Mouse (Mus musculus) stomach, embryonic 14.5 days (tissue): Measurements from ENCODE around the gene Gcn1l1. TPM values are rescaled to one million over a fixed set of nuclear protein-coding genes. Genes with fewer than 3 reads are reported as not detected.
"Not testable (repeated sequence)": the region's sequence is repeated elsewhere in the genome, so short reads cannot be mapped to it uniquely, and the experiment has no call there.

Source experiments
- ATAC-seq: fragments of 200-750 bp; cut with Nextera tagmentation; 2 replicates; pipeline ENCODE4 v1.8.0; 2017; ENCODE audit warnings: low read depth, moderate TSS enrichment; ENCODE audit not compliant: insufficient number of reproducible peaks, insufficient read depth, low FRiP score
- H3K27ac ChIP-seq: fragments of 300-500 bp; sonication (generic); 2 replicates; pipeline ENCODE4 v1.5.1; 2014; ENCODE audit warnings: mild to moderate bottlenecking, low read length, moderate library complexity, mixed read lengths
- H3K27me3 ChIP-seq: fragments of 300-500 bp; sonication (generic); 2 replicates; pipeline ENCODE4 v1.6.1; 2014; ENCODE audit warnings: low read length, control low read depth, mixed read lengths; ENCODE audit not compliant: control insufficient read depth, insufficient read depth
- H3K36me3 ChIP-seq: fragments of 300-500 bp; sonication (generic); 2 replicates; pipeline ENCODE4 v1.6.1; 2014; ENCODE audit warnings: mild to moderate bottlenecking, control low read depth, low read length, moderate library complexity, mixed read lengths; ENCODE audit not compliant: control insufficient read depth, insufficient read depth
- H3K4me1 ChIP-seq: fragments of 300-500 bp; sonication (generic); 2 replicates; pipeline ENCODE4 v1.6.1; 2014; ENCODE audit warnings: low read length, control low read depth, mixed read lengths; ENCODE audit not compliant: control insufficient read depth, insufficient read depth
- H3K4me2 ChIP-seq: fragments of 300-500 bp; sonication (generic); replicated peaks from 2 replicates; pipeline ENCODE4 v1.6.1; 2014; ENCODE audit warnings: low read depth, low read length, control low read depth
- H3K4me3 ChIP-seq: fragments of 300-500 bp; sonication (generic); 2 replicates; pipeline ENCODE4 v1.5.1; 2014; ENCODE audit warnings: low read depth, low read length, control low read depth
- H3K9ac ChIP-seq: fragments of 300-500 bp; sonication (generic); replicated peaks from 2 replicates; pipeline ENCODE4 v1.6.1; 2014; ENCODE audit warnings: low read depth, mild to moderate bottlenecking, control low read depth, low read length, moderate library complexity, mixed read lengths
- H3K9me3 ChIP-seq: fragments of 300-500 bp; sonication (generic); 2 replicates; pipeline ENCODE4 v1.6.1; 2016; ENCODE audit warnings: low read depth, low read length, control low read depth; ENCODE audit not compliant: control insufficient read depth
- WGBS: fragments of 180-500 bp; shearing (Covaris S2); extraction: QIAGEN DNeasy Blood & Tissue Kit; methylation state at CpG from one replicate; pipeline ENCODE4 v1.1.7; 2014; 5-methylcytosine and 5-hydroxymethylcytosine counted together
- polyA plus RNA-seq: library from polyadenylated mRNA; unstranded; fragments of >200 nt; fragmentation: Nextera tagmentation; extraction: Ambion mirVana; gene quantifications from 2 replicates; pipeline ENCODE4 v1.2.1, GENCODE M21; 2014

Gene Gcn1l1
- polyA plus RNA-seq, 1 experiment from 2014 or later: 42.3 TPM

- 87% methylated on average over 8 of the region's 8 CpGs for WGBS
- Histone ChIP-seq H3K27me3 (no peaks in the 10 kb centered on the region), H3K4me3 (no peak overlapping the region), H3K36me3 (peaks cover 70% of the 10 kb centered on the region), H3K4me1 (no peaks in the 10 kb centered on the region), H3K4me2 (no peak overlapping the region), H3K9me3 (no peaks in the 10 kb centered on the region), H3K27ac (no peak overlapping the region), H3K9ac (no peak overlapping the region)
- ATAC-seq: no peak
Observed at GRCm38 (mm10) chr5:115574992-115575391, 9.9 kb downstream of the Gcn1l1 start.

GRCm38 (mm10) chr5:115577686-115578085 is 12.6 kb downstream of the Gcn1l1 start:
- H3K9ac ChIP-seq, H3K9me3 ChIP-seq, ATAC-seq, H3K4me1 ChIP-seq, H3K27me3 ChIP-seq, H3K4me2 ChIP-seq, H3K4me3 ChIP-seq, H3K27ac ChIP-seq: not testable (repeated sequence)
- 94% methylated on average over 4 of the region's 4 CpGs for WGBS
- peaks cover 80% of the 10 kb centered on the region for H3K36me3 ChIP-seq

- no peak overlapping the region for H3K27ac ChIP-seq
- 91% methylated on average over 14 of the region's 14 CpGs for WGBS
- H3K4me1 ChIP-seq: no peaks in the 10 kb centered on the region
- H3K4me3 ChIP-seq: no peak overlapping the region
- no peak overlapping the region for H3K4me2 ChIP-seq
- no peak; the same call in 1 of the 2 replicates for ATAC-seq
- H3K36me3 ChIP-seq: peaks cover 92% of the 10 kb centered on the region
- H3K9me3 ChIP-seq: peaks cover 6% of the 10 kb centered on the region; the same call in 1 of the 2 replicates
- H3K27me3 ChIP-seq: no peaks in the 10 kb centered on the region
- no peak overlapping the region for H3K9ac ChIP-seq
Observed at GRCm38 (mm10) chr5:115578922-115579321, 13.9 kb downstream of the Gcn1l1 start.

- Histone ChIP-seq H3K27me3 (no peaks in the 10 kb centered on the region), H3K4me1 (no peaks in the 10 kb centered on the region), H3K4me3 (no peak overlapping the region), H3K9ac (no peak overlapping the region), H3K9me3 (peaks cover 6% of the 10 kb centered on the region; the same call in 1 of the 2 replicates), H3K36me3 (peaks cover 89% of the 10 kb centered on the region), H3K27ac (no peak overlapping the region), H3K4me2 (no peak overlapping the region)
- WGBS: 84% methylated on average over 5 of the region's 5 CpGs
- ATAC-seq: no peak
Observed at GRCm38 (mm10) chr5:115579363-115579762, 14.3 kb downstream of the Gcn1l1 start.

GRCm38 (mm10) chr5:115580229-115581001 is 15.4 kb downstream of the Gcn1l1 start:
- no peak overlapping the region for H3K9ac ChIP-seq
- 73% methylated on average over 14 of the region's 14 CpGs for WGBS
- no peak overlapping the region for H3K4me2 ChIP-seq
- peaks cover 87% of the 10 kb centered on the region for H3K36me3 ChIP-seq
- peak; percentile 64; the same call in 1 of the 2 replicates for ATAC-seq
- no peak overlapping the region for H3K4me3 ChIP-seq
- H3K4me1 ChIP-seq: no peaks in the 10 kb centered on the region
- H3K27ac ChIP-seq: no peak overlapping the region
- no peaks in the 10 kb centered on the region for H3K27me3 ChIP-seq
- H3K9me3 ChIP-seq: peaks cover 6% of the 10 kb centered on the region; the same call in 1 of the 2 replicates

- no peak for ATAC-seq
- Histone ChIP-seq H3K9ac (no peak overlapping the region), H3K27ac (no peak overlapping the region), H3K4me1 (no peaks in the 10 kb centered on the region), H3K4me2 (no peak overlapping the region), H3K9me3 (peaks cover 6% of the 10 kb centered on the region; the same call in 1 of the 2 replicates), H3K4me3 (no peak overlapping the region), H3K27me3 (no peaks in the 10 kb centered on the region), H3K36me3 (peaks cover 90% of the 10 kb centered on the region)
- 90% methylated on average over 9 of the region's 9 CpGs for WGBS
Observed at GRCm38 (mm10) chr5:115581662-115582061, 16.6 kb downstream of the Gcn1l1 start.

- ATAC-seq: no peak
- Histone ChIP-seq H3K4me3 (no peak overlapping the region), H3K36me3 (peaks cover 85% of the 10 kb centered on the region), H3K9me3 (peaks cover 6% of the 10 kb centered on the region; the same call in 1 of the 2 replicates), H3K9ac (no peak overlapping the region), H3K27ac (no peak overlapping the region), H3K27me3 (no peaks in the 10 kb centered on the region), H3K4me1 (no peaks in the 10 kb centered on the region), H3K4me2 (no peak overlapping the region)
- WGBS: 84% methylated on average over 12 of the region's 12 CpGs
Observed at GRCm38 (mm10) chr5:115585616-115586015, 20.6 kb downstream of the Gcn1l1 start.

GRCm38 (mm10) chr5:115586166-115586565 is 21.1 kb downstream of the Gcn1l1 start:
- H3K27me3 ChIP-seq: no peaks in the 10 kb centered on the region
- WGBS: 92% methylated on average over 15 of the region's 15 CpGs
- peaks cover 85% of the 10 kb centered on the region for H3K36me3 ChIP-seq
- peaks cover 6% of the 10 kb centered on the region; the same call in 1 of the 2 replicates for H3K9me3 ChIP-seq
- H3K4me2 ChIP-seq: no peak overlapping the region
- no peak overlapping the region for H3K27ac ChIP-seq
- no peaks in the 10 kb centered on the region for H3K4me1 ChIP-seq
- H3K9ac ChIP-seq: no peak overlapping the region
- ATAC-seq: no peak
- H3K4me3 ChIP-seq: no peak overlapping the region
